Mouse (Mus musculus): ENCODE data around the gene Kri1. TPM values are rescaled to one million over a fixed set of nuclear protein-coding genes. Genes with fewer than 3 reads are reported as not detected.

The Kri1 gene
- polyA plus RNA-seq, 1 experiment from 2014 or later = 18.3 TPM

GRCm38 (mm10) chr9:21286753-21287152 is 1.0 kb downstream of the Kri1 start:
- peaks cover 16% of the 10 kb centered on the region; the same call in 1 of the 2 replicates for H3K36me3 ChIP-seq (ENCODE audit: control insufficient read depth, insufficient read depth, low read length)
- no peaks in the 10 kb centered on the region for H3K27me3 ChIP-seq (ENCODE audit: control insufficient read depth, insufficient read depth, low read depth, low read length)
- peaks cover 29% of the 10 kb centered on the region for H3K4me1 ChIP-seq (ENCODE audit: control insufficient read depth, insufficient read depth, low read length)
- H3K4me2 ChIP-seq (ENCODE audit: low read length) = peak overlapping the region; percentile 90
- no peaks in the 10 kb centered on the region for H3K9me3 ChIP-seq (replicated peaks; ENCODE audit: control insufficient read depth, low read length, poor library complexity, severe bottlenecking)
- peak overlapping the region; percentile 74 for H3K4me3 ChIP-seq (ENCODE audit: low read depth, low read length)
- no peak for ATAC-seq
- peak overlapping the region; percentile 81; the same call in 1 of the 2 replicates for H3K9ac ChIP-seq (ENCODE audit: low read depth, low read length)
- H3K27ac ChIP-seq (ENCODE audit: low read length) = no peak overlapping the region
- 78% methylated on average over 3 of the region's 3 CpGs for WGBS

GRCm38 (mm10) chr9:21283994-21284393 is 3.8 kb downstream of the Kri1 start:
- WGBS = 84% methylated on average over 3 of the region's 3 CpGs
- no peak for ATAC-seq

GRCm38 (mm10) chr9:21283591-21283990 is 4.2 kb downstream of the Kri1 start:
- no peak for ATAC-seq
- 90% methylated on average over 5 of the region's 5 CpGs for WGBS
- Histone ChIP-seq H3K4me3 (ENCODE audit: low read depth, low read length) (no peak overlapping the region), H3K9ac (ENCODE audit: low read depth, low read length) (no peak overlapping the region), H3K36me3 (ENCODE audit: control insufficient read depth, insufficient read depth, low read length) (peaks cover 36% of the 10 kb centered on the region), H3K27me3 (ENCODE audit: control insufficient read depth, insufficient read depth, low read depth, low read length) (no peaks in the 10 kb centered on the region), H3K4me2 (ENCODE audit: low read length) (no peak overlapping the region), H3K9me3 (replicated peaks; ENCODE audit: control insufficient read depth, low read length, poor library complexity, severe bottlenecking) (no peaks in the 10 kb centered on the region), H3K27ac (ENCODE audit: low read length) (no peak overlapping the region), H3K4me1 (ENCODE audit: control insufficient read depth, insufficient read depth, low read length) (peaks cover 15% of the 10 kb centered on the region)

More at GRCm38 (mm10) chr9:21283994-21284393, 3.8 kb downstream of the Kri1 start:
- no peak overlapping the region for H3K4me2 ChIP-seq (ENCODE audit: low read length)
- no peak overlapping the region for H3K27ac ChIP-seq (ENCODE audit: low read length)
- H3K9me3 ChIP-seq (replicated peaks; ENCODE audit: control insufficient read depth, low read length, poor library complexity, severe bottlenecking) = no peaks in the 10 kb centered on the region
- H3K4me1 ChIP-seq (ENCODE audit: control insufficient read depth, insufficient read depth, low read length) = peaks cover 19% of the 10 kb centered on the region
- H3K4me3 ChIP-seq (ENCODE audit: low read depth, low read length) = no peak overlapping the region
- H3K9ac ChIP-seq (ENCODE audit: low read depth, low read length) = no peak overlapping the region
- H3K36me3 ChIP-seq (ENCODE audit: control insufficient read depth, insufficient read depth, low read length) = peaks cover 35% of the 10 kb centered on the region
- H3K27me3 ChIP-seq (ENCODE audit: control insufficient read depth, insufficient read depth, low read depth, low read length) = no peaks in the 10 kb centered on the region

- H3K4me1 ChIP-seq (ENCODE audit: control insufficient read depth, insufficient read depth, low read length) = no peaks in the 10 kb centered on the region
These were observed 10.0 kb downstream of the Kri1 start for GRCm38 (mm10) chr9:21277776-21278175.

GRCm38 (mm10) chr9:21276307-21276706 is 11.5 kb downstream of the Kri1 start:
- no peak overlapping the region for H3K4me2 ChIP-seq (ENCODE audit: low read length)
- no peaks in the 10 kb centered on the region for H3K4me1 ChIP-seq (ENCODE audit: control insufficient read depth, insufficient read depth, low read length)
- no peak overlapping the region for H3K27ac ChIP-seq (ENCODE audit: low read length)
- H3K9ac ChIP-seq (ENCODE audit: low read depth, low read length) = no peak overlapping the region
- WGBS = 89% methylated on average over 8 of the region's 8 CpGs
- H3K27me3 ChIP-seq (ENCODE audit: control insufficient read depth, insufficient read depth, low read depth, low read length) = no peaks in the 10 kb centered on the region
- ATAC-seq = no peak
- no peak overlapping the region for H3K4me3 ChIP-seq (ENCODE audit: low read depth, low read length)
- no peaks in the 10 kb centered on the region for H3K9me3 ChIP-seq (replicated peaks; ENCODE audit: control insufficient read depth, low read length, poor library complexity, severe bottlenecking)
- H3K36me3 ChIP-seq (ENCODE audit: control insufficient read depth, insufficient read depth, low read length) = peaks cover 55% of the 10 kb centered on the region

More at GRCm38 (mm10) chr9:21277776-21278175, 10.0 kb downstream of the Kri1 start:
- H3K27ac ChIP-seq (ENCODE audit: low read length) = no peak overlapping the region
- H3K27me3 ChIP-seq (ENCODE audit: control insufficient read depth, insufficient read depth, low read depth, low read length) = no peaks in the 10 kb centered on the region
- no peaks in the 10 kb centered on the region for H3K9me3 ChIP-seq (replicated peaks; ENCODE audit: control insufficient read depth, low read length, poor library complexity, severe bottlenecking)
- no peak overlapping the region for H3K4me2 ChIP-seq (ENCODE audit: low read length)
- H3K36me3 ChIP-seq (ENCODE audit: control insufficient read depth, insufficient read depth, low read length) = peaks cover 51% of the 10 kb centered on the region
- H3K4me3 ChIP-seq (ENCODE audit: low read depth, low read length) = no peak overlapping the region
- no peak for ATAC-seq
- 94% methylated on average over 5 of the region's 5 CpGs for WGBS
- no peak overlapping the region for H3K9ac ChIP-seq (ENCODE audit: low read depth, low read length)

- no peak overlapping the region for H3K4me2 ChIP-seq (ENCODE audit: low read length)
- no peaks in the 10 kb centered on the region for H3K27me3 ChIP-seq (ENCODE audit: control insufficient read depth, insufficient read depth, low read depth, low read length)
- H3K4me1 ChIP-seq (ENCODE audit: control insufficient read depth, insufficient read depth, low read length) = no peaks in the 10 kb centered on the region
- no peak overlapping the region for H3K4me3 ChIP-seq (ENCODE audit: low read depth, low read length)
- no peak overlapping the region for H3K27ac ChIP-seq (ENCODE audit: low read length)
- peaks cover 55% of the 10 kb centered on the region for H3K36me3 ChIP-seq (ENCODE audit: control insufficient read depth, insufficient read depth, low read length)
- no peaks in the 10 kb centered on the region for H3K9me3 ChIP-seq (replicated peaks; ENCODE audit: control insufficient read depth, low read length, poor library complexity, severe bottlenecking)
- H3K9ac ChIP-seq (ENCODE audit: low read depth, low read length) = no peak overlapping the region
- ATAC-seq = 0 out of 2 replicates have a peak, but pooled peaks have one; percentile 4
- 89% methylated on average over 12 of the region's 12 CpGs for WGBS
These were observed 12.0 kb downstream of the Kri1 start for GRCm38 (mm10) chr9:21275727-21276126.

GRCm38 (mm10) chr9:21275013-21275710 is 12.6 kb downstream of the Kri1 start:
- Histone ChIP-seq H3K9ac (ENCODE audit: low read depth, low read length) (no peak overlapping the region), H3K9me3 (replicated peaks; ENCODE audit: control insufficient read depth, low read length, poor library complexity, severe bottlenecking) (no peaks in the 10 kb centered on the region), H3K36me3 (ENCODE audit: control insufficient read depth, insufficient read depth, low read length) (peaks cover 55% of the 10 kb centered on the region), H3K27ac (ENCODE audit: low read length) (no peak overlapping the region), H3K4me1 (ENCODE audit: control insufficient read depth, insufficient read depth, low read length) (no peaks in the 10 kb centered on the region), H3K4me3 (ENCODE audit: low read depth, low read length) (no peak overlapping the region), H3K27me3 (ENCODE audit: control insufficient read depth, insufficient read depth, low read depth, low read length) (no peaks in the 10 kb centered on the region), H3K4me2 (ENCODE audit: low read length) (no peak overlapping the region)
- WGBS = 89% methylated on average over 7 of the region's 7 CpGs
- ATAC-seq = no peak

GRCm38 (mm10) chr9:21274336-21274735 is 13.4 kb downstream of the Kri1 start:
- 95% methylated on average over 3 of the region's 3 CpGs for WGBS
- Histone ChIP-seq H3K9me3 (replicated peaks; ENCODE audit: control insufficient read depth, low read length, poor library complexity, severe bottlenecking) (no peaks in the 10 kb centered on the region), H3K9ac (ENCODE audit: low read depth, low read length) (no peak overlapping the region), H3K36me3 (ENCODE audit: control insufficient read depth, insufficient read depth, low read length) (peaks cover 49% of the 10 kb centered on the region), H3K4me2 (ENCODE audit: low read length) (no peak overlapping the region), H3K27me3 (ENCODE audit: control insufficient read depth, insufficient read depth, low read depth, low read length) (no peaks in the 10 kb centered on the region), H3K4me3 (ENCODE audit: low read depth, low read length) (no peak overlapping the region), H3K4me1 (ENCODE audit: control insufficient read depth, insufficient read depth, low read length) (no peaks in the 10 kb centered on the region), H3K27ac (ENCODE audit: low read length) (no peak overlapping the region)
- ATAC-seq = no peak

- peaks cover 47% of the 10 kb centered on the region for H3K36me3 ChIP-seq (ENCODE audit: control insufficient read depth, insufficient read depth, low read length)
- no peak for ATAC-seq
- no peaks in the 10 kb centered on the region for H3K27me3 ChIP-seq (ENCODE audit: control insufficient read depth, insufficient read depth, low read depth, low read length)
- no peaks in the 10 kb centered on the region for H3K9me3 ChIP-seq (replicated peaks; ENCODE audit: control insufficient read depth, low read length, poor library complexity, severe bottlenecking)
- H3K4me2 ChIP-seq (ENCODE audit: low read length) = no peak overlapping the region
- no peak overlapping the region for H3K27ac ChIP-seq (ENCODE audit: low read length)
- 88% methylated on average over 7 of the region's 7 CpGs for WGBS
- H3K4me1 ChIP-seq (ENCODE audit: control insufficient read depth, insufficient read depth, low read length) = no peaks in the 10 kb centered on the region
- no peak overlapping the region for H3K9ac ChIP-seq (ENCODE audit: low read depth, low read length)
- H3K4me3 ChIP-seq (ENCODE audit: low read depth, low read length) = no peak overlapping the region
These were observed 14.1 kb downstream of the Kri1 start for GRCm38 (mm10) chr9:21273520-21274228.

Data from midbrain, embryonic 16.5 days (tissue).